Comparison of ENCODE assay signal across 8 mouse cellular contexts in genomic region chr9:15044391-15045083, GRCm38 (mm10). TPM values are rescaled to one million over a fixed set of nuclear protein-coding genes. Genes with fewer than 3 reads are reported as not detected.
DNase-seq lines count a peak whose midpoint lies in the region; ATAC-seq and TF ChIP-seq lines count a peak whose summit lies in the region.

No protein-coding gene starts in this region.

- ATAC-seq in inflammation-experienced regulatory T-cells, adult 6 months = peak; percentile 14
- ATAC-seq in midbrain, postnatal 0 days (ENCODE audit: low FRiP score) = peak; percentile 61

- H3K9me3 ChIP-seq in midbrain, postnatal 0 days (ENCODE audit: low read length) = no peaks in the 10 kb centered on the region

- no peaks in the 10 kb centered on the region for H3K36me3 ChIP-seq in heart, adult 2 months (ENCODE audit: control insufficient read depth, insufficient read depth, low read length)
- no peaks in the 10 kb centered on the region for H3K36me3 ChIP-seq in midbrain, postnatal 0 days (ENCODE audit: insufficient read depth, low read length)

- H3K9ac ChIP-seq in heart, adult 2 months (ENCODE audit: low read depth, low read length) = peak overlapping the region; percentile 70
- H3K9ac ChIP-seq in midbrain, postnatal 0 days (replicated peaks; ENCODE audit: low read length, poor library complexity, severe bottlenecking) = peak overlapping the region; percentile 96

- H3K4me1 ChIP-seq in heart, adult 2 months (ENCODE audit: control insufficient read depth, insufficient read depth, low read length) = peaks cover 3% of the 10 kb centered on the region
- H3K4me1 ChIP-seq in midbrain, postnatal 0 days (ENCODE audit: insufficient read depth, low read length) = peaks cover 20% of the 10 kb centered on the region; the same call in 1 of the 2 replicates

- H3K4me3 ChIP-seq in heart, adult 2 months = peak overlapping the region; percentile 84
- peak overlapping the region; percentile 88 for H3K4me3 ChIP-seq in midbrain, postnatal 0 days (ENCODE audit: low read depth, low read length)

- no peak for TF ChIP-seq CTCF in heart, adult 2 months (IDR thresholded peaks at IDR 0.05)
- TF ChIP-seq CTCF in midbrain, postnatal 0 days (IDR thresholded peaks at IDR 0.05) = no peak

- intact Hi-C loops in heart, adult 2 months (cut with DNase I) = no loop called here
- intact Hi-C loops in heart, postnatal 14 days (cut with DNase I) = no loop called here

- TF ChIP-seq EP300 in heart, adult 2 months (IDR thresholded peaks at IDR 0.05; ENCODE audit: insufficient read depth, low read depth, low read length) = no peak

- H3K27me3 ChIP-seq in heart, adult 2 months (ENCODE audit: control insufficient read depth, insufficient read depth, low read length) = no peaks in the 10 kb centered on the region
- no peaks in the 10 kb centered on the region for H3K27me3 ChIP-seq in midbrain, postnatal 0 days (ENCODE audit: insufficient read depth, low read length)

- WGBS in heart, adult 2 months = 2% methylated on average over 28 of the region's 28 CpGs
- under 1% methylated on average over 28 of the region's 28 CpGs for WGBS in midbrain, postnatal 0 days

- DNase-seq in heart, adult 2 months = no peak
- no peak for DNase-seq in heart, postnatal 14 days
- DNase-seq in thymus, postnatal 0 days (ENCODE audit: low spot score) = peak; percentile 22
- no peak for DNase-seq in thymus, postnatal 10 days (ENCODE audit: low spot score in 2 of 2)
- peak; percentile 35 for DNase-seq in midbrain, postnatal 0 days (ENCODE audit: low spot score)
- no peak for DNase-seq in adrenal gland, adult (ENCODE audit: inconsistent age in 2 of 2, low spot score in 1 of 2)
- DNase-seq in frontal cortex, adult 2 months (ENCODE audit: extremely low spot score in 1 of 2, low spot score in 1 of 2) = no peak

- H3K4me2 ChIP-seq in midbrain, postnatal 0 days (ENCODE audit: low read depth, low read length, poor library complexity, severe bottlenecking) = peak overlapping the region; percentile 71

- H3K27ac ChIP-seq in heart, adult 2 months = peak overlapping the region; percentile 77
- peak overlapping the region; percentile 93 for H3K27ac ChIP-seq in midbrain, postnatal 0 days (ENCODE audit: low read depth, low read length)

- no peaks in the 10 kb centered on the region for H3K79me2 ChIP-seq in heart, adult 2 months (replicated peaks; ENCODE audit: control insufficient read depth, insufficient read depth, low read length)

- no peak for TF ChIP-seq POLR2A in heart, adult 2 months (IDR thresholded peaks at IDR 0.05; ENCODE audit: insufficient read depth, low read depth, low read length)

RNA-seq across cellular contexts. Expression of gene Panx1, which starts 0.7 kb away (rescaled TPM):
- total RNA-seq in heart, adult 2 months (2021) = 1 to 10 TPM; 3.8 to 4.5 TPM
- polyA plus RNA-seq in heart, adult 2 months (2012; rRNA removed) = 5.6 and 6.0 TPM in 2 replicates
- total RNA-seq in heart, postnatal 14 days (2021) = 1 to 10 TPM; 6.2 to 6.4 TPM
- 76.0 and 78.1 TPM in 2 replicates for polyA plus RNA-seq in thymus, postnatal 0 days (2015; fragmentation: Nextera tagmentation; extraction: Ambion mirVana)
- polyA plus RNA-seq in inflammation-experienced regulatory T-cells, adult 6 months (2017; shearing (Covaris generic)) = 10 to 100 TPM; 21.8 to 27.3 (median 22.6) TPM
- total RNA-seq in midbrain, postnatal 0 days (2014; rRNA removed) = 136 and 143 TPM in 2 replicates
- polyA plus RNA-seq in midbrain, postnatal 0 days (2015; fragmentation: Nextera tagmentation; extraction: Ambion mirVana) = 154 and 157 TPM in 2 replicates
- 36.1 and 38.8 TPM in 2 replicates for polyA plus RNA-seq in frontal cortex, adult 2 months (2012; rRNA removed)

Comparison
In these comparisons a context has a peak if more than half of its experiments do, and no peak if none do; other contexts are left out.
1. DNase-seq: peak in thymus, postnatal 0 days (single experiment) and midbrain, postnatal 0 days (single experiment); none in heart, adult 2 months (0 of 2), heart, postnatal 14 days (0 of 2), thymus, postnatal 10 days (0 of 2), adrenal gland, adult (0 of 2) and frontal cortex, adult 2 months (0 of 2).